Mouse (Mus musculus): ENCODE data around the gene Krcc1. TPM values are rescaled to one million over a fixed set of nuclear protein-coding genes. Genes with fewer than 3 reads are reported as not detected.
"Not testable (repeated sequence)": the region's sequence is repeated elsewhere in the genome, so short reads cannot be mapped to it uniquely, and the experiment has no call there.

The Krcc1 gene
- polyA plus RNA-seq, 1 experiment from 2014 or later: 25.5 TPM

DNA sequence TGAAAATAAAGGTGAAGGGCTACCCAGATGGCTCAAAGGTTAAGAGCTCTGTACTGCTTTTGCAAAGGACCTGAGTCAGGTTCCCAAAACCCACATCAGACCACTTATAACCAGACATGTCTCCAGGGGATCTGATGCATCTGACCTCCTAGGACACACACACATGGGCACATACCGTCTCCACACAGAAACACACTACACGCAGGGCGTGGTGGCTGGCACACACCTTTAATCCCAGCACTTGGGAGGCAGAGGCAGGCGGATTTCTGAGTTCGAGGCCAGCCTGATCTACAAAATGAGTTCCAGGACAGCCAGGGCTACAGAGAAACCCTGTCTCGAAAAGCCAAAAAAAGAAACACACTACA, 1.8 kb upstream of the Krcc1 start:
- peaks cover 13% of the 10 kb centered on the region for H3K4me1 ChIP-seq (replicated peaks)
- H3K36me3 ChIP-seq; H3K9me3 ChIP-seq; ATAC-seq (ENCODE audit: low FRiP score); H3K9ac ChIP-seq; H3K27me3 ChIP-seq; H3K4me2 ChIP-seq; H3K4me3 ChIP-seq; H3K27ac ChIP-seq: not testable (repeated sequence)
- 97% methylated on average over 6 of the region's 6 CpGs for WGBS

- Histone ChIP-seq H3K4me1 (replicated peaks) (peaks cover 13% of the 10 kb centered on the region), H3K27me3 (no peaks in the 10 kb centered on the region), H3K9me3 (no peaks in the 10 kb centered on the region), H3K4me2 (peak overlapping the region; percentile 73), H3K9ac (peak overlapping the region; percentile 62), H3K36me3 (no peaks in the 10 kb centered on the region), H3K4me3 (peak overlapping the region; percentile 90), H3K27ac (peak overlapping the region; percentile 97)
- ATAC-seq (ENCODE audit: low FRiP score): no peak; the same call in 1 of the 2 replicates
- WGBS: 33% methylated on average over 14 of the region's 14 CpGs
These were observed 998 bp upstream of the Krcc1 start for GRCm38 (mm10) chr6:71270301-71271056.

- Histone ChIP-seq H3K4me1 (replicated peaks) (peaks cover 13% of the 10 kb centered on the region), H3K9me3 (no peaks in the 10 kb centered on the region), H3K4me2 (peak overlapping the region; percentile 73), H3K36me3 (no peaks in the 10 kb centered on the region), H3K27ac (peak overlapping the region; percentile 97), H3K9ac (peak overlapping the region; percentile 62), H3K4me3 (peak overlapping the region; percentile 90), H3K27me3 (no peaks in the 10 kb centered on the region)
- ATAC-seq (ENCODE audit: low FRiP score): peak; percentile 75
- 2% methylated on average over 8 of the region's 8 CpGs for WGBS
These were observed 454 bp upstream of the Krcc1 start for GRCm38 (mm10) chr6:71271057-71271388.

DNA sequence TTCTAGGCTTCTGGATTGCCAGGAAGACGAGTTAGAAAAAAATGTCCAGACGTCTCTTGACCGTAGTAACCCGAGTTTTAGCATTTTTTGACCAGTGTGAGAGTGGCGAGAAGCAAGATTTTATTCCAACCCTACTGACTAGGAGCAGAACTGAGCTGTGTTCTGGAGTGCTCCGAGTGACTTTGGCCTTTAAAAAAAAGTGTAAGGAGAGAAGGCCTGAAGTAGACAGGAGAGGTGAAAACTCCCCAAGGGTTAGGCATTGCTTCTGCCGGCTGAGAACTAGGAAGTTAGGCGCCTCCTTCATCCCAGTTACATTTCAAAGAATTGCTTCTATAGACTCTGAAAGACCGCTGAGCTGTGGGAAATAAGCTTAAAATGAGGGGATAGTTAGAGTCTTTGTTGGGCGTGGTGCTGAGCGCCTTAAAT, 852 bp downstream of the Krcc1 start:
- 2% methylated on average over 11 of the region's 11 CpGs for WGBS
- H3K27ac ChIP-seq: peak overlapping the region; percentile 97
- peaks cover 13% of the 10 kb centered on the region for H3K4me1 ChIP-seq (replicated peaks)
- peak; percentile 2; the same call in 1 of the 2 replicates for ATAC-seq (ENCODE audit: low FRiP score)
- peak overlapping the region; percentile 73 for H3K4me2 ChIP-seq
- no peaks in the 10 kb centered on the region for H3K9me3 ChIP-seq
- H3K9ac ChIP-seq: peak overlapping the region; percentile 98
- H3K36me3 ChIP-seq: no peaks in the 10 kb centered on the region
- peak overlapping the region; percentile 90 for H3K4me3 ChIP-seq
- H3K27me3 ChIP-seq: no peaks in the 10 kb centered on the region

DNA sequence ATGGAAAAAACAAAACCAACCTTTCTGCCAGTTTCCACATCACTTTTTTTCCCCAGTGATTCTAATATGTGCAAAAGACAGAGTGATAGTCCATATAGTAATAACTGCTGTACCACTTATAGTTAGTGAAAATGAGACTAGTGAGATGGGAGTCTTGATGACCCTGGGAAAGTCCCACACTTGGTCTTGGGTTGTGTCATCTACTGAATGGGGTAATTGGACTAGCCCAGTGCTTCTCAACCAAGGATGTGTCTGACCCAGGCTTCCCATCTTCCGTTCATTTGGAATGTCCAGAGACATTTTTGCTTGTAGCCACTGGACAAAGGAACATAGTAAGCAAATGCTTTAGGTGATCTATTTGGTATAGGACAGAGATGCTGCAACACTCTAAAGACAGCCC, 2.2 kb downstream of the Krcc1 start:
- Histone ChIP-seq H3K4me3 (no peak overlapping the region), H3K4me2 (no peak overlapping the region), H3K27me3 (no peaks in the 10 kb centered on the region), H3K36me3 (no peaks in the 10 kb centered on the region), H3K27ac (no peak overlapping the region), H3K4me1 (replicated peaks) (peaks cover 13% of the 10 kb centered on the region), H3K9ac (no peak overlapping the region), H3K9me3 (no peaks in the 10 kb centered on the region)
- 95% methylated on average over 1 of the region's 1 CpGs for WGBS
- no peak for ATAC-seq (ENCODE audit: low FRiP score)

- no peaks in the 10 kb centered on the region for H3K27me3 ChIP-seq
- WGBS: 93% methylated on average over 1 of the region's 1 CpGs
- ATAC-seq (ENCODE audit: low FRiP score): no peak
These were observed 3.1 kb downstream of the Krcc1 start for GRCm38 (mm10) chr6:71274621-71275020.

GRCm38 (mm10) chr6:71279418-71279817, 7.9 kb downstream of the Krcc1 start:
- Histone ChIP-seq H3K4me2 (no peak overlapping the region), H3K27ac (no peak overlapping the region), H3K27me3 (no peaks in the 10 kb centered on the region), H3K4me3 (no peak overlapping the region), H3K9ac (no peak overlapping the region), H3K4me1 (replicated peaks) (no peaks in the 10 kb centered on the region), H3K9me3 (no peaks in the 10 kb centered on the region), H3K36me3 (peaks cover 5% of the 10 kb centered on the region)
- ATAC-seq (ENCODE audit: low FRiP score): no peak
- WGBS: 84% methylated on average over 1 of the region's 1 CpGs

More at GRCm38 (mm10) chr6:71274621-71275020, 3.1 kb downstream of the Krcc1 start:
- no peaks in the 10 kb centered on the region for H3K9me3 ChIP-seq
- no peak overlapping the region for H3K9ac ChIP-seq
- H3K36me3 ChIP-seq: no peaks in the 10 kb centered on the region
- peaks cover 13% of the 10 kb centered on the region for H3K4me1 ChIP-seq (replicated peaks)
- no peak overlapping the region for H3K4me2 ChIP-seq
- no peak overlapping the region for H3K4me3 ChIP-seq
- no peak overlapping the region for H3K27ac ChIP-seq

- Histone ChIP-seq H3K4me3 (no peak overlapping the region), H3K27me3 (no peaks in the 10 kb centered on the region), H3K4me1 (replicated peaks) (no peaks in the 10 kb centered on the region), H3K9me3 (no peaks in the 10 kb centered on the region), H3K9ac (no peak overlapping the region), H3K27ac (no peak overlapping the region), H3K36me3 (no peaks in the 10 kb centered on the region), H3K4me2 (no peak overlapping the region)
- no peak for ATAC-seq (ENCODE audit: low FRiP score)
- 91% methylated on average over 14 of the region's 14 CpGs for WGBS
These were observed 22.0 kb downstream of the Krcc1 start for GRCm38 (mm10) chr6:71293509-71293908.

DNA sequence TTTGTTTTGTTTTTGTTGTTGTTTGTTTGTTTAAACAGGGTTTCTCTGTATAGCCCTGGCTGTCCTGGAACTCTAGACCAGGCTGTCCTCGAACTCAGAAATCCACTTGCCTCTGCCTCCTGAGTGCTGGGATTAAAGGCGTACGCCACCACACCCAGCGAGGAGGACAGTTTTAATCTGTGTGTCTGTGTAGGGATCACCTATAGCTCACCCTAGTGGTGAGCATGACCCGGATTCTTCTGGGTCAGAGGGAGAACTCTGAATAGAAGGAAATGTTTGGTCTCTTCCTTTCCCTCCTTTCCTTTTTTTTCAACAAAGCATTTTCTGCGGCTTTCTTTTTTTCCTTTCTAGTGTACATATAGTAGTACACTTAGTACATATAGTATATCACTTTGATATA, 23.8 kb downstream of the Krcc1 start:
- Histone ChIP-seq H3K4me3 (no peak overlapping the region), H3K27ac (no peak overlapping the region), H3K4me2 (no peak overlapping the region), H3K4me1 (replicated peaks) (no peaks in the 10 kb centered on the region), H3K9ac (no peak overlapping the region), H3K27me3 (no peaks in the 10 kb centered on the region), H3K9me3 (no peaks in the 10 kb centered on the region), H3K36me3 (no peaks in the 10 kb centered on the region)
- WGBS: 70% methylated on average over 6 of the region's 6 CpGs
- ATAC-seq (ENCODE audit: low FRiP score): no peak

DNA sequence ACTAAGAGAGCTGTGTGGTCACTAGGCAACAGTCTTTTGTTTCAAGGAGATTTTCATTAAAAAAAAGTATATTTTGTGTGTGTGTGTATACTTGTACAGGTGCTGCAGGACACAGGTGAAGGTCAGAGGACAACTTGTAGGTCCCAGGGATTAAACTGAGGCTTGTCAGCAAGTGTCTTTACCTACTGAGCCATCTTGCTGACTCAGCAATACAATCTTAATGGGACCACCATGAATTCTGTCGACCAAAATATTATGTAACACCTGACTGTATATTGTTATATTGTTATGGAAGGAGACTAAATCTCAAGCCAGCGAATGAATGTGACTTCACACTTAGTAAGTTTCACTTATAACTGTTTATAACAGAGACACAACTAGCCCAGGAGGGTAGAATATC, 26.6 kb downstream of the Krcc1 start:
- Histone ChIP-seq H3K9me3 (no peaks in the 10 kb centered on the region), H3K36me3 (no peaks in the 10 kb centered on the region), H3K4me2 (no peak overlapping the region), H3K4me3 (no peak overlapping the region), H3K27me3 (no peaks in the 10 kb centered on the region), H3K9ac (no peak overlapping the region), H3K27ac (no peak overlapping the region), H3K4me1 (replicated peaks) (no peaks in the 10 kb centered on the region)
- WGBS: 74% methylated on average over 2 of the region's 2 CpGs
- no peak for ATAC-seq (ENCODE audit: low FRiP score)

- no peak for ATAC-seq (ENCODE audit: low FRiP score)
- WGBS: 28% methylated on average over 3 of the region's 3 CpGs
These were observed 27.3 kb downstream of the Krcc1 start for GRCm38 (mm10) chr6:71298751-71299150.

DNA sequence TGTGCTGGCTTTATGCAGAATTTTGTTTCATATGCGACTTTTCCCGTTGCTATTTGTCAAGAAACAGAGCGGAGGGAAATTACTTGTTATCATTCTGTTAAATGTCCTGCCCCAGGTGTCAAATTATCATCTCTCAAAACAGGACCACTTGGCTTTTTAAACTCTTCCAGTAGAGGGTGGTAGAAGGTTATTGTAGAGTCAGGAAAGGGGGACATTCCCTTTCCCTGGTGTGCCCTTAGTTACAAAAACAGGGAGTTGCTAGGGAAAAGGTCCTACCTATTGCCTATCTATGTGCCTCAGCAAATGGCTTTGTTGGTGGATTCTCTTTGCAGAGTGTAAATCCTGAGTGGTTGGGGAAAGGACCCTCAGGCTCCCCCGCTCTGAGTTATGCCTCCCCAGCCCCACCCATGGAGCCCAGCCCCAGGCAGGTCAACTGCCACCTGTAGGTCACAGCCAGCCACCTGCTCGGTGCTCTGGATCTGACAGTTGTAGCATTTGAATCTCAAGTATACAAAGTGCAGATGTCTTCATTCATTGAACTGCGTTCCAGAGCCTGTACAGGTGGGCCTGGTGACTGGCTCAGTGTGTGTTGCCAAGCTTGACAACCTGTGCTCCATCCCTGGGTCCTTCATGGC, 30.7 kb downstream of the Krcc1 start:
- ATAC-seq (ENCODE audit: low FRiP score): no peak
- H3K9ac ChIP-seq: no peak overlapping the region

More at GRCm38 (mm10) chr6:71298751-71299150, 27.3 kb downstream of the Krcc1 start:
- Histone ChIP-seq H3K27ac (no peak overlapping the region), H3K4me1 (replicated peaks) (no peaks in the 10 kb centered on the region), H3K27me3 (no peaks in the 10 kb centered on the region), H3K4me3 (no peak overlapping the region), H3K4me2 (no peak overlapping the region), H3K9ac (no peak overlapping the region), H3K9me3 (no peaks in the 10 kb centered on the region), H3K36me3 (no peaks in the 10 kb centered on the region)

GRCm38 (mm10) chr6:71307486-71307885, 36.0 kb downstream of the Krcc1 start:
- Histone ChIP-seq H3K36me3 (no peaks in the 10 kb centered on the region), H3K9me3 (no peaks in the 10 kb centered on the region), H3K4me1 (replicated peaks) (no peaks in the 10 kb centered on the region), H3K27me3 (no peaks in the 10 kb centered on the region), H3K4me3 (no peak overlapping the region), H3K4me2 (no peak overlapping the region), H3K9ac (no peak overlapping the region), H3K27ac (no peak overlapping the region)
- 92% methylated on average over 8 of the region's 8 CpGs for WGBS
- no peak for ATAC-seq (ENCODE audit: low FRiP score)

More for the DNA sequence above, 30.7 kb downstream of the Krcc1 start:
- Histone ChIP-seq H3K4me1 (replicated peaks) (no peaks in the 10 kb centered on the region), H3K4me3 (no peak overlapping the region), H3K9me3 (no peaks in the 10 kb centered on the region), H3K4me2 (no peak overlapping the region), H3K27ac (no peak overlapping the region), H3K27me3 (no peaks in the 10 kb centered on the region), H3K36me3 (no peaks in the 10 kb centered on the region)
- WGBS: 67% methylated on average over 6 of the region's 6 CpGs

All from hindbrain, embryonic 13.5 days (tissue).